Mouse (Mus musculus) lung, postnatal 0 days (tissue): ENCODE results near the gene Sgms1. TPM values are rescaled to one million over a fixed set of nuclear protein-coding genes. Genes with fewer than 3 reads are reported as not detected.

Experiments used
- ATAC-seq: fragments of 200-750 bp; cut with Nextera tagmentation; 2 replicates; pipeline ENCODE4 v1.8.0; 2017; ENCODE audit warnings: moderate library complexity
- DNase-seq: peaks from one replicate; pipeline ENCODE4 v3.0.0-alpha.2; 2016; ENCODE audit warnings: low spot score
- H3K27ac ChIP-seq: fragments of 300-500 bp; sonication (generic); 2 replicates; pipeline ENCODE4 v1.5.1; 2014; ENCODE audit warnings: antibody characterized with exemption, mild to moderate bottlenecking, low read length, mixed read lengths
- H3K27me3 ChIP-seq: fragments of 300-500 bp; sonication (generic); replicated peaks from 2 replicates; pipeline ENCODE4 v1.6.1; 2014; ENCODE audit warnings: low read length, mixed read lengths; ENCODE audit not compliant: insufficient read depth
- H3K36me3 ChIP-seq: fragments of 300-500 bp; sonication (generic); 2 replicates; pipeline ENCODE4 v1.6.1; 2014; ENCODE audit warnings: low read length, mixed read lengths; ENCODE audit not compliant: insufficient read depth
- H3K4me1 ChIP-seq: fragments of 300-500 bp; sonication (generic); 2 replicates; pipeline ENCODE4 v1.6.1; 2014; ENCODE audit warnings: antibody characterized with exemption, low read depth, low read length, mixed read lengths; ENCODE audit not compliant: insufficient read depth
- H3K4me2 ChIP-seq: fragments of 300-500 bp; sonication (generic); replicated peaks from 2 replicates; pipeline ENCODE4 v1.6.1; 2014; ENCODE audit warnings: low read depth, mild to moderate bottlenecking, low read length, moderate library complexity, mixed read lengths
- H3K4me3 ChIP-seq: fragments of 300-500 bp; sonication (generic); 2 replicates; pipeline ENCODE4 v1.5.1; 2014; ENCODE audit warnings: low read depth, low read length
- H3K9ac ChIP-seq: fragments of 300-500 bp; sonication (generic); replicated peaks from 2 replicates; pipeline ENCODE4 v1.6.1; 2014; ENCODE audit warnings: low read depth, mild to moderate bottlenecking
- H3K9me3 ChIP-seq: fragments of 300-500 bp; sonication (generic); 2 replicates; pipeline ENCODE4 v1.6.1; 2016; ENCODE audit warnings: low read length, mixed read lengths
- CTCF ChIP-seq: IDR thresholded peaks from 2 replicates; pipeline ENCODE4 v1.5.1; 2016; ENCODE audit warnings: antibody characterized with exemption, mild to moderate bottlenecking
- EP300 ChIP-seq: IDR thresholded peaks from 2 replicates; pipeline ENCODE4 v1.6.1; 2016; ENCODE audit warnings: antibody characterized with exemption, mild to moderate bottlenecking, control low read depth
- WGBS: fragments of 180-500 bp; shearing (Covaris S2); extraction: QIAGEN DNeasy Blood & Tissue Kit; methylation state at CpG from one replicate; pipeline ENCODE4 v1.1.7; 2014; 5-methylcytosine and 5-hydroxymethylcytosine counted together
- polyA plus RNA-seq: library from polyadenylated mRNA; unstranded; fragments of >200 nt; fragmentation: Nextera tagmentation; extraction: Ambion mirVana; gene quantifications from 2 replicates; pipeline ENCODE4 v1.2.1, GENCODE M21; 2015

Sgms1 gene
- polyA plus RNA-seq, 1 experiment from 2014 or later, result 59.3 TPM

- Histone ChIP-seq H3K4me2 (no peak overlapping the region), H3K27ac (peak overlapping the region; percentile 75), H3K4me1 (peaks cover 15% of the 10 kb centered on the region; the same call in 1 of the 2 replicates), H3K36me3 (no peaks in the 10 kb centered on the region), H3K4me3 (no peak overlapping the region), H3K9me3 (no peaks in the 10 kb centered on the region), H3K9ac (no peak overlapping the region), H3K27me3 (no peaks in the 10 kb centered on the region)
- WGBS, result 55% methylated on average over 6 of the region's 6 CpGs
- TF ChIP-seq EP300, result no peak
- ATAC-seq, result no peak
- DNase-seq, result no peak
Observed at GRCm38 (mm10) chr19:32255429-32256185, 133.9 kb downstream of the Sgms1 start.

- Histone ChIP-seq H3K4me1 (peaks cover 15% of the 10 kb centered on the region; the same call in 1 of the 2 replicates), H3K27me3 (no peaks in the 10 kb centered on the region), H3K4me2 (no peak overlapping the region), H3K27ac (peak overlapping the region; percentile 75), H3K36me3 (no peaks in the 10 kb centered on the region), H3K9me3 (no peaks in the 10 kb centered on the region), H3K4me3 (no peak overlapping the region), H3K9ac (no peak overlapping the region)
- 42% methylated on average over 8 of the region's 8 CpGs for WGBS
- TF ChIP-seq EP300 (peak; percentile 96), CTCF (no peak)
- DNase-seq (peak; percentile 80), ATAC-seq (peak; percentile 85)
Observed at GRCm38 (mm10) chr19:32254739-32255344, 134.7 kb downstream of the Sgms1 start.

- no peak for DNase-seq
- ATAC-seq, result no peak
- WGBS, result 59% methylated on average over 2 of the region's 2 CpGs
- H3K27ac ChIP-seq, result peak overlapping the region; percentile 75; the same call in 1 of the 2 replicates
- H3K36me3 ChIP-seq, result no peaks in the 10 kb centered on the region
- H3K9ac ChIP-seq, result no peak overlapping the region
- no peaks in the 10 kb centered on the region for H3K9me3 ChIP-seq
- no peak overlapping the region for H3K4me2 ChIP-seq
- H3K4me1 ChIP-seq, result peaks cover 15% of the 10 kb centered on the region; the same call in 1 of the 2 replicates
- no peaks in the 10 kb centered on the region for H3K27me3 ChIP-seq
- H3K4me3 ChIP-seq, result no peak overlapping the region
- TF ChIP-seq EP300 (no peak), CTCF (no peak)
Observed at GRCm38 (mm10) chr19:32254204-32254603, 135.3 kb downstream of the Sgms1 start.

GRCm38 (mm10) chr19:32252987-32253386 is 136.5 kb downstream of the Sgms1 start:
- Histone ChIP-seq H3K4me3 (no peak overlapping the region), H3K36me3 (no peaks in the 10 kb centered on the region), H3K4me1 (peaks cover 15% of the 10 kb centered on the region; the same call in 1 of the 2 replicates), H3K9me3 (no peaks in the 10 kb centered on the region), H3K4me2 (no peak overlapping the region), H3K27me3 (no peaks in the 10 kb centered on the region), H3K27ac (peak overlapping the region; percentile 20; the same call in 1 of the 2 replicates), H3K9ac (no peak overlapping the region)
- WGBS, result 82% methylated on average over 7 of the region's 7 CpGs
- TF ChIP-seq CTCF, result no peak
- no peak for TF ChIP-seq EP300
- ATAC-seq (peak; percentile 17; the same call in 1 of the 2 replicates), DNase-seq (no peak)

- peaks cover 15% of the 10 kb centered on the region; the same call in 1 of the 2 replicates for H3K4me1 ChIP-seq
- no peaks in the 10 kb centered on the region for H3K9me3 ChIP-seq
- TF ChIP-seq EP300 (no peak), CTCF (no peak)
- H3K4me2 ChIP-seq, result no peak overlapping the region
- no peak overlapping the region for H3K4me3 ChIP-seq
- no peak overlapping the region for H3K27ac ChIP-seq
- no peak for ATAC-seq
- no peaks in the 10 kb centered on the region for H3K36me3 ChIP-seq
- no peak overlapping the region for H3K9ac ChIP-seq
- no peak for DNase-seq
- WGBS, result 64% methylated on average over 3 of the region's 3 CpGs
- no peaks in the 10 kb centered on the region for H3K27me3 ChIP-seq
Observed at GRCm38 (mm10) chr19:32252451-32252850, 137.1 kb downstream of the Sgms1 start.

- Histone ChIP-seq H3K9me3 (no peaks in the 10 kb centered on the region), H3K4me3 (no peak overlapping the region), H3K27ac (no peak overlapping the region), H3K4me1 (peaks cover 5% of the 10 kb centered on the region; the same call in 1 of the 2 replicates), H3K27me3 (no peaks in the 10 kb centered on the region), H3K4me2 (no peak overlapping the region), H3K36me3 (no peaks in the 10 kb centered on the region), H3K9ac (no peak overlapping the region)
- WGBS, result 62% methylated on average over 5 of the region's 5 CpGs
- DNase-seq (no peak), ATAC-seq (no peak)
- TF ChIP-seq CTCF, result no peak
- no peak for TF ChIP-seq EP300
Observed at GRCm38 (mm10) chr19:32249181-32250130, 140.1 kb downstream of the Sgms1 start.
